Mouse (Mus musculus) forebrain, embryonic 16.5 days (tissue): ENCODE measurements at regions not wholly inside any gene's neighbourhood (a gene's known extent, or its start where the extent isn't known, plus 50 kb on each side); places are given as distances from the start of the nearest gene placed in this dataset.
A peak's percentile ranks its signal among the peaks of the same experiment; 100 is the strongest.

ENCODE experiments used
- ATAC-seq: fragments of 200-750 bp; cut with Nextera tagmentation; 2 replicates; pipeline ENCODE4 v1.8.0; 2017; ENCODE audit warnings: mild to moderate bottlenecking, moderate library complexity
- H3K27ac ChIP-seq: fragments of 300-500 bp; sonication (generic); 2 replicates; pipeline ENCODE4 v1.5.1; 2014; ENCODE audit warnings: low read length, control low read depth
- H3K27me3 ChIP-seq: fragments of 300-500 bp; sonication (generic); replicated peaks from 2 replicates; pipeline ENCODE4 v1.6.1; 2014; ENCODE audit warnings: low read length; ENCODE audit not compliant: control insufficient read depth, insufficient read depth
- H3K36me3 ChIP-seq: fragments of 300-500 bp; sonication (generic); 2 replicates; pipeline ENCODE4 v1.6.1; 2014; ENCODE audit not compliant: control insufficient read depth, insufficient read depth
- H3K4me1 ChIP-seq: fragments of 300-500 bp; sonication (generic); replicated peaks from 2 replicates; pipeline ENCODE4 v1.6.1; 2014; ENCODE audit warnings: low read length; ENCODE audit not compliant: control insufficient read depth, insufficient read depth
- H3K4me2 ChIP-seq: fragments of 300-500 bp; sonication (generic); 2 replicates; pipeline ENCODE4 v1.6.1; 2014; ENCODE audit warnings: mild to moderate bottlenecking, low read length, control low read depth
- H3K4me3 ChIP-seq: fragments of 300-500 bp; sonication (generic); replicated peaks from 2 replicates; pipeline ENCODE4 v1.5.1; 2014; ENCODE audit warnings: mild to moderate bottlenecking, low read length, control low read depth
- H3K9ac ChIP-seq: fragments of 300-500 bp; sonication (generic); replicated peaks from 2 replicates; pipeline ENCODE4 v1.6.1; 2014; ENCODE audit warnings: low read depth, low read length, control low read depth
- H3K9me3 ChIP-seq: fragments of 300-500 bp; sonication (generic); 2 replicates; pipeline ENCODE4 v1.6.1; 2016; ENCODE audit warnings: low read length; ENCODE audit not compliant: control insufficient read depth
- WGBS: fragments of 180-500 bp; shearing (Covaris S2); extraction: QIAGEN DNeasy Blood & Tissue Kit; methylation state at CpG from one replicate; pipeline ENCODE4 v1.1.7; 2014; 5-methylcytosine and 5-hydroxymethylcytosine counted together

DNA sequence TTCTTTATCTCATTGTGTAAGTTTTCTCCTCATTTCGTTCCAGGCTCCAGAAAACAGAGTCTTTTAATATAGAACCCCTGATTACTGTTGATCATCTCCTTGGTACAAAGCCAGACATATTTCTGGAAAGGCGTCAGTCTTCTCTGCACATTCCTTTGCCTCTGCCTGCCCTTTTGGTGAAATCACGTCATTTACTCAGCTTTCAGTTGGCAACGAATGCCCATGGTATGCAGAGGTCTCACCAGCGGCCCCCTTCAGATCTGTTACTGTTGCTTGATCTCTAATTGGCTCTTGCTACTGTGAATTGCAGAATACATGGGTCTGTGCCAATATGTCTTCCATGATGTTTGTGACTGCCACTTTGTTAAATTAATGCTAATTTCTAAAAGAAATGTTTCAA, 412.0 kb upstream of the Pitx2 start:
- Histone ChIP-seq H3K27ac (no peak overlapping the region), H3K4me2 (no peak overlapping the region), H3K4me1 (0 out of 2 replicates have a peak, but pooled peaks cover 2% of the 10 kb centered on the region), H3K9me3 (no peaks in the 10 kb centered on the region), H3K27me3 (no peaks in the 10 kb centered on the region), H3K9ac (no peak overlapping the region), H3K4me3 (no peak overlapping the region), H3K36me3 (no peaks in the 10 kb centered on the region)
- 24% methylated on average over 5 of the region's 5 CpGs for WGBS
- peak; percentile 69 for ATAC-seq

GRCm38 (mm10) chr3:128795931-128796330, 403.7 kb upstream of the Pitx2 start:
- H3K36me3 ChIP-seq = no peaks in the 10 kb centered on the region
- no peak overlapping the region for H3K4me2 ChIP-seq
- ATAC-seq = no peak
- H3K27ac ChIP-seq = no peak overlapping the region
- H3K4me1 ChIP-seq = no peaks in the 10 kb centered on the region
- no peak overlapping the region for H3K4me3 ChIP-seq
- H3K27me3 ChIP-seq = no peaks in the 10 kb centered on the region
- 76% methylated on average over 2 of the region's 2 CpGs for WGBS
- H3K9ac ChIP-seq = no peak overlapping the region
- H3K9me3 ChIP-seq = no peaks in the 10 kb centered on the region

- Histone ChIP-seq H3K36me3 (no peaks in the 10 kb centered on the region), H3K27ac (no peak overlapping the region), H3K4me2 (no peak overlapping the region), H3K4me1 (no peaks in the 10 kb centered on the region), H3K27me3 (no peaks in the 10 kb centered on the region), H3K4me3 (no peak overlapping the region), H3K9me3 (no peaks in the 10 kb centered on the region), H3K9ac (no peak overlapping the region)
- WGBS = 35% methylated on average over 1 of the region's 1 CpGs
- peak; percentile 93 for ATAC-seq
Measured at GRCm38 (mm10) chr3:128797829-128798228, 401.8 kb upstream of the Pitx2 start.

DNA sequence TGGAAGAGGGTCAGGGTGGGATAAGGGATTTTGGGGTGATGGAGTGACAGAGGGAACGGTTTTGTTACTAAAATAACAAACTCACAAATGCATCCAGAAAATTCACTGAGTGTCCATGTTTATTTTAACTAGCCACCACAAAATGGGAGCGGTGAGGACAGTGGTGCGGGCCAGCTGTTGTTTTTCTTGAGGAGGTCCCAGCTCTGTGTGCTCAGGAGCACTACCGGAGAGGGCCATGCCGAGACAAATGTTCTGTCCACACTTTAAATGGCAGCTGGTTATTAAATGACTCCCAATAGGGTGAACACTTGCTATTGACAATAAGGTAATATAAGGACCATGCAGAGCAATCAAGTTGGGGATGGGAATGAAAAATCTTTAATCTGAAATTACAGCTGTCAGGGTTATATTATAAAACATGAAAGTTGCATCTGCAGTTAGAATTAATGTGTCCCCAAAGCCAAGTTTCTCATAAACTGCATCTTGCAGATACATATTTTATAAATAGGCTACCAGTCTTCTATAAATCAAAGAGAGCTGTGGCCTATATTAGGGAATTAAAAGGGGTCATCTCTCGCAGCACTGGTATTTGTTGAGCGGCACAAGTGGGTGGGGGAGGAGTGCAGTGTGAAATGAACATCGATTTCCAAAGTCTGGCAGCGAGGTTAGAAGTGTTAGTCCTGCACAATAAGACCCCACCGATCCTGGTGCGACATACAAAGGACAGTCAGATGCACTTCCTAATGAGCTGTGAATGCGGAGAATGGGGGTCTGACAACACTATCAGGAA, 370.1 kb upstream of the Pitx2 start:
- H3K4me2 ChIP-seq = no peak overlapping the region
- H3K27ac ChIP-seq = no peak overlapping the region
- ATAC-seq = no peak
- H3K9ac ChIP-seq = no peak overlapping the region
- H3K4me1 ChIP-seq = no peaks in the 10 kb centered on the region
- H3K4me3 ChIP-seq = no peak overlapping the region
- 51% methylated on average over 12 of the region's 12 CpGs for WGBS
- no peaks in the 10 kb centered on the region for H3K9me3 ChIP-seq
- H3K36me3 ChIP-seq = no peaks in the 10 kb centered on the region
- H3K27me3 ChIP-seq = no peaks in the 10 kb centered on the region

- ATAC-seq = peak; percentile 65; the same call in 1 of the 2 replicates
Measured at GRCm38 (mm10) chr3:128850327-128850977, 349.2 kb upstream of the Pitx2 start.

DNA sequence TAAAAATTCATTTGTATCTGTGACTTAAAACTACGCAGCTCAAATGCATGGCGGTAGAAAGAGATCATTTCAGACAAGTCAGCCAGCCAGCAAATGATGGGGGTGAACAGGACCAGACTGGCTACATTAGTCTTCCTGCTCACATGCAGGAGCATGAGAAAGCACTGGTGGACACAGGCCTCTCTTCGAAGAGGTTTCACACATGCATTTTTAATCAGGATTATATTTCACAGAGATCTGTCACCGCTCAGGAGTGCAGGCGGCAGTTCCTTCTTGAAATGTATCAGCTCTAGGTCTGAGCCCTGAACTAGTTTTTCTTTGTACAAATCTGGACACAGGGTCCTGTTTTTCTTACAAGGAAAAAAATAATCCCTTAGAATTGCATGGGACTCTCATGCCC, 343.2 kb upstream of the Pitx2 start:
- no peaks in the 10 kb centered on the region for H3K9me3 ChIP-seq
- H3K4me2 ChIP-seq = no peak overlapping the region
- H3K27ac ChIP-seq = no peak overlapping the region
- H3K4me1 ChIP-seq = no peaks in the 10 kb centered on the region
- H3K27me3 ChIP-seq = no peaks in the 10 kb centered on the region
- WGBS = 82% methylated on average over 5 of the region's 5 CpGs
- no peak overlapping the region for H3K9ac ChIP-seq
- ATAC-seq = no peak
- H3K4me3 ChIP-seq = no peak overlapping the region
- H3K36me3 ChIP-seq = no peaks in the 10 kb centered on the region

More at GRCm38 (mm10) chr3:128850327-128850977, 349.2 kb upstream of the Pitx2 start:
- Histone ChIP-seq H3K4me3 (no peak overlapping the region), H3K9me3 (no peaks in the 10 kb centered on the region), H3K9ac (no peak overlapping the region), H3K4me2 (no peak overlapping the region), H3K4me1 (no peaks in the 10 kb centered on the region; the same call in 1 of the 2 replicates), H3K27me3 (no peaks in the 10 kb centered on the region), H3K27ac (no peak overlapping the region), H3K36me3 (no peaks in the 10 kb centered on the region)
- 73% methylated on average over 6 of the region's 6 CpGs for WGBS

GRCm38 (mm10) chr3:128881685-128882444, 317.8 kb upstream of the Pitx2 start:
- H3K4me1 ChIP-seq = peaks cover 4% of the 10 kb centered on the region; the same call in 1 of the 2 replicates
- ATAC-seq = no peak

DNA sequence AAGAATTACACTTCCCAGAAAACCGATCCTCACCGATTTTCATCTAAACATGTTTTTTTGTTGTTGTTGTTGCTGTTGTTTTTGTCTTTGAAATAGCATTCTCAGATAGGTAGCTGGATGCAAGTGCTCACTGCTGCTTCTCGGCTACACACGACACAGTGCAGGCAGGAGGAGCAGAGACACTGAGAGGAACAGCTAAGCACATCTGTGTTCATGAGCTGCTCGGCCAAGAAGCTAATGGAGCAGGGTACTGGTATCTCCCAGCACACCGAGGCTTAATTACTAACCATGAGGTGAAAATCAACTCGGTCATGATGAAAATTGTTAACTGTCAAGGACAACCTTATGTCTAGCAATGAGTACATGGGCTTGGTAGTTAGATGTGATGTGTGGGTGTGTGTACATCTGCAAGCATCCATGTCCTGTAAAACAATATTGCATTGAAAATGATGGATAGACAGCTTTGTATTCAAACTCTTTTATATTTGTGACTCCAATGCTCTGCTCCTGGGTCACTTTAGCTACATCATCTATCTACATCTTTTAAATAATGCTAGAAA, 316.0 kb upstream of the Pitx2 start:
- no peak for ATAC-seq
- H3K27ac ChIP-seq = no peak overlapping the region
- H3K36me3 ChIP-seq = no peaks in the 10 kb centered on the region
- peaks cover 4% of the 10 kb centered on the region; the same call in 1 of the 2 replicates for H3K4me1 ChIP-seq
- no peak overlapping the region for H3K9ac ChIP-seq
- 76% methylated on average over 7 of the region's 7 CpGs for WGBS
- no peaks in the 10 kb centered on the region for H3K9me3 ChIP-seq
- H3K4me3 ChIP-seq = no peak overlapping the region
- H3K27me3 ChIP-seq = no peaks in the 10 kb centered on the region
- no peak overlapping the region for H3K4me2 ChIP-seq

More at GRCm38 (mm10) chr3:128881685-128882444, 317.8 kb upstream of the Pitx2 start:
- WGBS = 26% methylated on average over 10 of the region's 10 CpGs
- H3K36me3 ChIP-seq = no peaks in the 10 kb centered on the region
- no peak overlapping the region for H3K27ac ChIP-seq
- no peak overlapping the region for H3K9ac ChIP-seq
- H3K9me3 ChIP-seq = no peaks in the 10 kb centered on the region
- H3K27me3 ChIP-seq = no peaks in the 10 kb centered on the region
- no peak overlapping the region for H3K4me3 ChIP-seq
- no peak overlapping the region for H3K4me2 ChIP-seq

GRCm38 (mm10) chr3:128886678-128887077, 313.0 kb upstream of the Pitx2 start:
- WGBS = 27% methylated on average over 9 of the region's 9 CpGs

More at GRCm38 (mm10) chr3:128886678-128887077, 313.0 kb upstream of the Pitx2 start:
- ATAC-seq = no peak
- H3K4me1 ChIP-seq = peaks cover 3% of the 10 kb centered on the region; the same call in 1 of the 2 replicates
- no peak overlapping the region for H3K9ac ChIP-seq
- H3K4me2 ChIP-seq = no peak overlapping the region
- H3K27me3 ChIP-seq = no peaks in the 10 kb centered on the region
- H3K4me3 ChIP-seq = no peak overlapping the region
- H3K9me3 ChIP-seq = no peaks in the 10 kb centered on the region
- no peak overlapping the region for H3K27ac ChIP-seq
- H3K36me3 ChIP-seq = no peaks in the 10 kb centered on the region
